Mouse (Mus musculus): ENCODE data around the gene Dnajc9.

DNA sequence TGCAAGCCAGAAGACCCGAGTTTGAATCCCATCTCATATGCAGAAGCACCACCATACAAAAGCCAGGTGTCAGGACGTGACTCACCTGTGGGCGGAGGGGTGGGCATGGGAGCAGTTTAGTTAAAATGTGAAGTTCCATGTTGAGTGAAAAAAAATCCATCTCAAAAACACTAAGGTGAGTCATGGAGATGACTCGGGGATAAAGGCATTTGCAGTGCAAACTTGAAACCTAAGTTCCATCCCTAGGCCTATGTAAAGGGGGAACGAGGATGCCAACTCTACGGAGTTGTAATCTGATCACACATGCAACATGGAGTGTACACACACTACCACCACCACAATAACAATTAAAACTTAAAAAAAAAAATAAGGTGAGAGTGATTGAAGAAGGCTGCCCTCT, 34.3 kb upstream of the Dnajc9 start:
- no peak for TF ChIP-seq CTCF (IDR thresholded peaks at IDR 0.05; ENCODE audit: control insufficient read depth, insufficient read depth, insufficient read length)
- TF ChIP-seq USF1 (IDR thresholded peaks at IDR 0.05; ENCODE audit: low read depth), result no peak
- TF ChIP-seq MYOG (IDR thresholded peaks at IDR 0.05; ENCODE audit: control insufficient read depth, extremely low read depth, insufficient read length), result no peak
- TF ChIP-seq MAX (IDR thresholded peaks at IDR 0.05), result no peak
- TF ChIP-seq MYOD1 (IDR thresholded peaks at IDR 0.05; ENCODE audit: control insufficient read depth, insufficient read length, low read depth), result peak; percentile 39
- TF ChIP-seq CEBPB (IDR thresholded peaks at IDR 0.05; ENCODE audit: low read depth), result no peak
- TF ChIP-seq FOSL1 (IDR thresholded peaks at IDR 0.05; ENCODE audit: insufficient read depth, low read length, poor library complexity, severe bottlenecking), result no peak
